Mouse (Mus musculus) granulocyte monocyte progenitor cell, adult 5-6 weeks (primary cell): Measurements from ENCODE around the gene Myct1. TPM values are rescaled to one million over a fixed set of nuclear protein-coding genes. Genes with fewer than 3 reads are reported as not detected.

Experiments used
- ATAC-seq: replicated peaks from 2 replicates; pipeline ENCODE4 v1.8.0; 2016; ENCODE audit warnings: mild to moderate bottlenecking, moderate TSS enrichment, inconsistent platforms; ENCODE audit not compliant: poor library complexity, severe bottlenecking
- total RNA-seq, 2 experiments: library from RNA; stranded (forward) in 1 of 2; stranded (reverse) in 1 of 2; fragments of 200-712, 200-1000 nt in 1 of 2; fragments of >200 nt in 1 of 2; fragmentation: Nextera tagmentation in 1 of 2; gene quantifications; 2 replicates each; pipeline ENCODE4 v1.2.3; 2014 to 2017

Myct1 gene
- total RNA-seq (2014; fragmentation: Nextera tagmentation) (2.1 and 5.4 TPM in 2 replicates), total RNA-seq (2017) (1.1 and 1.4 TPM in 2 replicates)

- ATAC-seq = peak; percentile 74
Observed at GRCm38 (mm10) chr10:5593464-5593863, at the start of gene Myct1. Myct1 (plus strand) TSS chr10:5593775.

GRCm38 (mm10) chr10:5546428-5546827 lies 47.1 kb upstream of the Myct1 start:
- peak; percentile 38 for ATAC-seq

- ATAC-seq = no peak
Observed at GRCm38 (mm10) chr10:5547769-5548168, 45.8 kb upstream of the Myct1 start.

GRCm38 (mm10) chr10:5548651-5549050 lies 44.9 kb upstream of the Myct1 start:
- peak; percentile 33 for ATAC-seq

- no peak for ATAC-seq
Observed at GRCm38 (mm10) chr10:5549871-5550167, 43.8 kb upstream of the Myct1 start.

GRCm38 (mm10) chr10:5550168-5551021 lies 43.2 kb upstream of the Myct1 start:
- ATAC-seq = peak; percentile 70

GRCm38 (mm10) chr10:5551382-5551781 lies 42.2 kb upstream of the Myct1 start, which contains the start of gene Syne1:
Syne1 (minus strand) TSS chr10:5551482.
- no peak for ATAC-seq

- peak; percentile 41 for ATAC-seq
Observed at GRCm38 (mm10) chr10:5554941-5555340, 38.6 kb upstream of the Myct1 start.

GRCm38 (mm10) chr10:5558808-5559207 lies 34.8 kb upstream of the Myct1 start:
- ATAC-seq = peak; percentile 71

GRCm38 (mm10) chr10:5560526-5560925 lies 33.0 kb upstream of the Myct1 start:
- no peak for ATAC-seq

- ATAC-seq = no peak
Observed at GRCm38 (mm10) chr10:5561706-5562105, 31.9 kb upstream of the Myct1 start.

GRCm38 (mm10) chr10:5568991-5569390 lies 24.6 kb upstream of the Myct1 start:
- no peak; the same call in 1 of the 2 replicates for ATAC-seq

- ATAC-seq = no peak
Observed at GRCm38 (mm10) chr10:5570059-5570458, 23.5 kb upstream of the Myct1 start.

- no peak for ATAC-seq
Observed at GRCm38 (mm10) chr10:5571332-5571731, 22.2 kb upstream of the Myct1 start.

GRCm38 (mm10) chr10:5573328-5573727 lies 20.2 kb upstream of the Myct1 start:
- no peak for ATAC-seq

GRCm38 (mm10) chr10:5591061-5591460 lies 2.5 kb upstream of the Myct1 start:
- no peak for ATAC-seq

- ATAC-seq = no peak
Observed at GRCm38 (mm10) chr10:5591996-5592395, 1.6 kb upstream of the Myct1 start.

- ATAC-seq = peak; percentile 28
Observed at GRCm38 (mm10) chr10:5594457-5594856, 882 bp downstream of the Myct1 start.

GRCm38 (mm10) chr10:5596559-5596958 lies 3.0 kb downstream of the Myct1 start:
- no peak for ATAC-seq

- peak; percentile 83 for ATAC-seq
Observed at GRCm38 (mm10) chr10:5600123-5600522, 6.5 kb downstream of the Myct1 start.

GRCm38 (mm10) chr10:5603512-5603911 lies 9.9 kb downstream of the Myct1 start:
- peak; percentile 69 for ATAC-seq

- ATAC-seq = no peak
Observed at GRCm38 (mm10) chr10:5604371-5604770, 10.8 kb downstream of the Myct1 start.
